Mouse (Mus musculus) T-cell, adult 2 months (primary cell): ENCODE results near the gene Ttc1.

Source experiments
- DNase-seq: peaks from one replicate; pipeline ENCODE4 v3.0.0; 2022; ENCODE audit warnings: low spot score

Gene Ttc1

GRCm38 (mm10) chr11:43747233-43748226 is at the start of gene Ttc1:
Gene Ttc1 (minus strand): TSS chr11:43748008.
- peak; percentile 97 for DNase-seq

DNA sequence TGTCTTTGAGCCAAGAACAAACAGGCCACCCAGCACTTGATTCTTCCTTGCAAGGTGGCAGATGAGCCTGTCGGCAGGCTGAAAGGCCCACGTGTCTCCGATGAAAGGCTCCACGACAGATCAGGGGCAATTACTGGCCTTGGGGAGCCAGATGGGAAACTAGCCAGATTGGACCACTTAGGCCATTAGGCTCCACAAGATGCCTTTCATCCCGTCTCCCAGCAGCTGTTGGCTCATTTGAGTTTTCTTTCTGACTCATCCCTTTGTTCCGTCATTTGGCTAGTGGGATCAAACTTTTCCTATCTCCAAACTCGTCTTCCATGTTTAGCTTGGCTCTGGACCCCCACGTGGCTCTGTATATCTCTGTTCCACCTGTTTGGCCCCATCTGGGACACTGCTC is 48.2 kb upstream of the Ttc1 start:
- DNase-seq, result no peak

DNA sequence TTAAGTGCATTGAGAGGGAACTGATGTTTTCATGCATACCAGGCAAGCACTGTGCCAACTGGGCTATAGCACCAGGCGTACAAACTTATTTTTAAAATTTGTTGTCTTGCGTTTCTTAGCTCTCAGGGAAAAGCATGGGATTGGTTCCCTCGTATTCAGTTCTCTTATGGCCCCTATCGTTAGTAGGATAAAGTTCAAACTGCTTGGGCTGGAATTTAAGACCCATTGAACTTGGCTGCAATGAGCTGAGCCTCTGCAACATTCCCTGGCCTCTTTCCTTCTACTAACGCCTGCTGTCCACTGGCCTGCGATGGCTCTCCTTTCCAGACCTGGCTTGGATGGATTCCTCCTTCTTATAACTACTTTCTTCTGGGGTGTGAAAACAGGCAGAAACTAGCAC is 42.6 kb upstream of the Ttc1 start:
- no peak for DNase-seq

DNA sequence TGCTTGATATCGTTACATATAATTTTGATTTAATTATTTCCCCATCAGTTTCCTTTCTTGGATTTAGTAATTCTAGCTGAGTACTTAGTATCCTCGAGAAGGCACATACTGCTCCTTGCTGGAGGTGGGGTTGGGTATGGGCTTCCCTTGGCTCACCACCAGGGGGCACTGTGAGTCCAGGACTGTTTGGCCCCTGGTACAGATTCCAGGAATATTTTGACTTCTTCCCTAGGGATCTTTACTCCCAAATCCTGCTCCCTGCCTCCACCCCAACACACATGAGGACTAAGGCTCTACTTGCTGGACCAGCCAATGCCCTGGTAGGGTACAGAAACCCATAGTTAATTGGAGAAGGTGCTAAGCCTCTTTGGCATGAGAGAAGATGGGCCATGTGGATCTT is 36.0 kb upstream of the Ttc1 start:
- peak; percentile 7 for DNase-seq

DNA sequence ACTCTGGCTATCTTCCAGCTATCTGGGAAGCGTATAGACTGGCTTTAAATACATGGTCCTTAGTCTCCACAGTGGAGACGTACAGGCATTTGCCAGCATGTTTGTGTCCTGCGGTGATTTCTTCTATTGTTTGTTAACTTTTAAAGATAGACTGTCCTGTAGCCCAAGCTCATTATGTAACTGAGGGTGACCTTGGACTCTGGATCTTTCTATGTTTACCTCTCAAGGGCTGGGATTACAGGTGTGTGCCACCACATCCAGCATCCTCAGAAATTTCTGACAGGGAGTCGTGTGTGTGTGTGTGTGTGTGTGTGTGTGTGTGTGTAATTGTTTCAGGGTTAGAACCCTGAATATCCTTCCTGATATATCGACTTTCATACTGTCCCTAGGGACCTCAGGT is 35.3 kb upstream of the Ttc1 start:
- no peak for DNase-seq

GRCm38 (mm10) chr11:43779551-43779950 is 31.7 kb upstream of the Ttc1 start:
- no peak for DNase-seq

- no peak for DNase-seq
Observed at GRCm38 (mm10) chr11:43776324-43776694, 28.5 kb upstream of the Ttc1 start.

DNA sequence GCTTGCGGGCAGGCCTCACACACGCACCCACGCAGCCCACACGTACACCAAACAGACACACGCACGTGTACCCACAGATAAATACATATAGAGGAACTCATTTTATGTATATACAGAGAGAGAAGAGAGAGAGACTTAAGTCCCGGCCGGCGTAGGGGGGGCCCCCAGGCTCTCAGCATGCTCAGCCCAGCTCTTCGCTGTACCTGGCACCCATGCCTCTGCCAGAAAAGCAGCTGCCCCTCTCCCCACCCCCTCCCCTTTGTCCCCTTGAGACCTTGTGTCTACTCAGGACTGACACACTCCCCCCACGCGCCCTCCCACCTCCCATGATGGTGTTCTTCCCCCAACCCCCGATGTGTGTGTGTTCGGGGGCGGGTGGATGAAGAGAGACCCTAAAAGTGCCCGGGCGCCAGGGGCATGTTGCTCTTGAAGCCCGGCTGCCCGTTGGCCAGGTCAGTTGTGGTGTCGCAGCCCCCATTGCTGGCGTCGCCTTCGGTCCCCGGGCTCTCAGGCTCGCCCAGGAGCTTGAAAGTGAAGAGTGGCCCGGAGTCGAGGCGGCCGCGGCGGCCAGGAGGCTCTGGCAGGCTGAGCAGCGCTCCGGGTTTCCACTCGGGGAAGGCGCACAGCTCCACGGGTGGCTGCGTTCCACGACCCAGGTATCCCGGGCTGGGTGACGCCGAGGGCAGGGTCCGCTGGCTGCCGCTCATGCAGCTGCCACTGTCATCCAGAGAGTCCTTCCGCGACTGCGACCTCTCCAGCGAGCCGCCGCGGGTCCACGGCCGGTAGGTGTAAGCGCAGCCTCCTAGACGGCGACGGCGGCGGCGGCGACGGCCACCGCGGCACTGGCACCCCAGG is 27.9 kb upstream of the Ttc1 start:
- DNase-seq, result no peak

DNA sequence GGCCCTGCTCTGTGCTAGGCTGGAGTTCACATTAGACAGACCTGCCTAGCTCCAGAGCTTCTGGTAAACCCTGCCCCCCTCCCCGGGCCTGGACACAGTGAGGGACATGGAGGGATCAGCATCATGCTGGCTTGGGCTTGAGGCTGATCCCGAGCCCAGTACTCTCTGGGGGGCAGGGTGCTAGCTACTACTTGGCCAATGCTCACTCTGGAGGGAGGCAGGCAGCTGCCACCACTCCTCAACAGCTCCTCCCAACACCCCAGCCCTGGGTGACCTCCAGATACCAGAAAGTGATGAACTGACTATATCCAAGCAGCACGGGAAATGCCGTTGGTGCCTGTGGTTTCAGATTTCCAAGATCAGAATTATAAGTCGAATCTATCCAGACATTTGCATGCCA is 25.9 kb upstream of the Ttc1 start:
- DNase-seq, result no peak

GRCm38 (mm10) chr11:43770110-43770509 is 22.3 kb upstream of the Ttc1 start:
- DNase-seq, result no peak

DNA sequence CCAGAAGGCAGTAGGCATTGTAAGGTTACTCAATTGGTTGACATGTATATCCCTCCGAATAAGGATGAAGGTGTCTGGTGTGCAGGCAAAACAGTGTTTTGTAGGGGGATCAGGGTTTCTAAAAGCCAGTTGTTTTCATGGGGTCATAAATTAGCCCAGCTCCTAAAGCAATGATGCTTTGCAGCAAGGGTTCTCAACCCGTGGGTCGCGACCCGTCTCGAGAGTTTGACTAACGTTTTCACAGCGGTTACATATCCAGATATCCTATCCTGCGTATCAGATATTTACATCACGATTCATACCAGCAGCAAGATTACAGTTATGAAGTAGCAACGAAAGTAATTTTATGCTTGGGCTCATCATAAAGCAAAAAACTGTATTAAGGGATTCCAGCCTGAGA is 19.9 kb upstream of the Ttc1 start:
- no peak for DNase-seq

DNA sequence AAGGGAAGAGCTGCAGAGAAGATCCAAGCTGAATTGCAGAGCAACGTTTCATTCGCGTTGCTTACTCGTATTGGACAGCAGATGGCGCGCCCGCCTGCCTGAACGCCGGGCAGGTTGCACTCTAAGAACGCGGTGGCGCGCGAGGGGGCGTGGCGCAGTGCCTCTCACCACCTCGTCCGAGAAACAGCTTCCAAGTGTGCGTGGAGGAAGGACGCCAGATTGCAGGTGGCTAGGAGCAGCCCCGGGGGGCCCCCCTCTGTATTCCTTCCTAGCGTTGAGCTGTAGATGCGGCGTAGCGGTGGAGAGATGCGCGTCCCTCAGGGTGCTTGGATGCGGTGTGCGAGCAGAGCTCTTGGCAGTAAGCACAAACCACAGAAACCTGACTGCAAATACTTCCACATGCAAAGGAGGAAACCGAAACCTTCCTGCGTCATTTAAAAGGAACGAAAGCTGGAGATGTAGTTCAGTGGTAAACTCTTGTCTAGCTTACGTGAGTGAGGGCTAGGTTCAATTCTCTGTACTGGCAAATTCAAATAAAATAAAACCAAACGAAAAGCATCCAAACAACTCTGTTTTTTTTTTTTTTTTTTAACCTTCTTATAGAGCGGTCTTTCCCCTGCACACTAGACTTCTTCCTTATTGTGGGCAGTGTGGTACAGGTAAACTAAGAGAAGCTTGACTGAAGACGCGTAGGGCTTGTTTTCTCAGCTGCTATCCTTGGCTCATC is 19.3 kb upstream of the Ttc1 start:
- peak; percentile 83 for DNase-seq

GRCm38 (mm10) chr11:43758436-43758835 is 10.6 kb upstream of the Ttc1 start:
- DNase-seq, result no peak

GRCm38 (mm10) chr11:43755411-43755810 is 7.6 kb upstream of the Ttc1 start:
- peak; percentile 26 for DNase-seq

GRCm38 (mm10) chr11:43754568-43754967 is 6.8 kb upstream of the Ttc1 start:
- no peak for DNase-seq

- DNase-seq, result peak; percentile 4
Observed at GRCm38 (mm10) chr11:43751542-43751941, 3.7 kb upstream of the Ttc1 start.

- DNase-seq, result no peak
Observed at GRCm38 (mm10) chr11:43728737-43729301, 19.0 kb downstream of the Ttc1 start.

- no peak for DNase-seq
Observed at GRCm38 (mm10) chr11:43727796-43728195, 20.0 kb downstream of the Ttc1 start.

- no peak for DNase-seq
Observed at GRCm38 (mm10) chr11:43723411-43723810, 24.4 kb downstream of the Ttc1 start.

- no peak for DNase-seq
Observed at GRCm38 (mm10) chr11:43712178-43712577, 35.6 kb downstream of the Ttc1 start.

DNA sequence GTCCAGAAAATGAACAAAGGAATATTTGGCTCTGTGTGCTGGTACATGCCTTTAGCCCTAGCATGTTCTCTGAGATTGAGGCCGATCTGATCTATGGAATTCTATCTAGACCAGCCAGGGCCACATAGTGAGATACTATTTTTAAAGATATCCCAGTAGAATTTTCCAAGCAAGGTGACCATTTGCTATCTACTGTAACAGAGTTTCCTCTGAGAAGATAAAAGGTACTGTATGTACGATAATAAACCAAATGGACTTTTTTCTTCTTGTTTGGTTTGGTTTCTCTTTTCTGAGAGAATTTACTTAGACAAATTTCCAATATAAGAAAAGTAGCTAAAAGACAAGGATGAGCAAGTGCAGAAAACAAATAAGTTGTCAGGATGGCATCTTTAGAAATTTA is 39.4 kb downstream of the Ttc1 start:
- no peak for DNase-seq

DNA sequence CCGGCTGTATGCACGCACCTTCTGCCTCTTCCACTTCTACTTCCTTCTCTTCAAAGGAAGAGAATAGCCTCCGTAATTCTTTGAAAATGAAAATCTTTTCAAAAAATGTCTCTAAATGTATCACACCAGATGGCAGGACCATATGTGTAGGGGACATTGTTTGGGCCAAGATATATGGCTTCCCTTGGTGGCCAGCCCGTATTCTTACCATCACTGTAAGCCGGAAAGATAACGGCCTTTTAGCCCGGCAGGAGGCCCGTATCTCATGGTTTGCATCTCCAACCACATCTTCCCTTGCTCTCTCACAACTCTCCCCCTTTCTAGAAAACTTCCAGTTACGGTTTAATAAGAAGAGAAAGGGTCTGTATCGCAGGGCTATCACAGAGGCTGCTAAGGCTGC is 42.1 kb downstream of the Ttc1 start:
- no peak for DNase-seq
